Mouse (Mus musculus) stomach, embryonic 15.5 days (tissue): ENCODE results near the gene Olfr1443. TPM values are rescaled to one million over a fixed set of nuclear protein-coding genes. Genes with fewer than 3 reads are reported as not detected.

Experiments used
- polyA plus RNA-seq: library from polyadenylated mRNA; unstranded; fragments of >200 nt; fragmentation: Nextera tagmentation; extraction: Ambion mirVana; gene quantifications from 2 replicates; pipeline ENCODE4 v1.2.1, GENCODE M21; 2015

Olfr1443 gene
- polyA plus RNA-seq, 1 experiment from 2014 or later = not detected

Other genes with a start within 250 kb of the Olfr1443 start
- gene Mpeg1, start 217.3 kb upstream of the Olfr1443 start, polyA plus RNA-seq = 1.2 and 1.3 TPM in 2 replicates
- 14.7 and 18.6 TPM in 2 replicates for gene Dtx4, start 176.7 kb upstream of the Olfr1443 start, polyA plus RNA-seq
- gene Fam111a, start 132.4 kb upstream of the Olfr1443 start, polyA plus RNA-seq = 20.5 and 21.1 TPM in 2 replicates
- 0.32 and 0.43 TPM in 2 replicates for gene Gm4952, start 78.1 kb upstream of the Olfr1443 start, polyA plus RNA-seq
- gene Glyat, start 44.8 kb upstream of the Olfr1443 start, polyA plus RNA-seq = not detected in 2 replicates
- not detected in 2 replicates for gene Olfr1442, start 7.7 kb upstream of the Olfr1443 start, polyA plus RNA-seq
- 0.43 and 0.82 TPM in 2 replicates for gene Keg1, start 17.7 kb downstream of the Olfr1443 start, polyA plus RNA-seq
- gene Cntf, start 87.5 kb downstream of the Olfr1443 start, polyA plus RNA-seq = 1.2 TPM in 2 replicates
- 13.9 and 14.5 TPM in 2 replicates for gene Zfp91, start 118.0 kb downstream of the Olfr1443 start, polyA plus RNA-seq
- gene Lpxn, start 118.1 kb downstream of the Olfr1443 start, polyA plus RNA-seq = 2.5 and 2.6 TPM in 2 replicates
- gene Gm5244, start 168.6 kb downstream of the Olfr1443 start, polyA plus RNA-seq = not detected in 2 replicates
- gene Olfr1444, start 179.2 kb downstream of the Olfr1443 start, polyA plus RNA-seq = not detected in 2 replicates
- not detected in 2 replicates for gene Olfr1445, start 205.7 kb downstream of the Olfr1443 start, polyA plus RNA-seq
- gene Olfr1446, start 215.4 kb downstream of the Olfr1443 start, polyA plus RNA-seq = not detected in 2 replicates
- gene Olfr1447, start 225.6 kb downstream of the Olfr1443 start, polyA plus RNA-seq = not detected in 2 replicates
- gene Olfr1448, start 246.3 kb downstream of the Olfr1443 start, polyA plus RNA-seq = not detected in 2 replicates